Mouse (Mus musculus) adrenal gland, adult 10 weeks (tissue): ENCODE data around the gene Nfkbid. TPM values are rescaled to one million over a fixed set of nuclear protein-coding genes. Genes with fewer than 3 reads are reported as not detected.

Experiments used
- polyA plus RNA-seq: library from polyadenylated mRNA; stranded (reverse); fragments of 350-450 nt; fragmentation: Illumina TruSeq; extraction: RNeasy Lipid Tissue Mini Kit (QIAGEN cat#74804); gene quantifications from one replicate; pipeline ENCODE4 v1.2.3, GENCODE M21; 2014; ENCODE audit warnings: low read depth, low replicate concordance

Nfkbid gene
- not detected for polyA plus RNA-seq

GRCm38 (mm10) chr7:30421175-30421889 lies at the start of gene Nfkbid:
Gene Nfkbid, plus strand, starts transcription at chr7:30421732.

GRCm38 (mm10) chr7:30413596-30413995 lies 7.9 kb upstream of the Nfkbid start, which contains the start of gene Tyrobp:
Gene Tyrobp, plus strand, starts transcription at chr7:30413760.

GRCm38 (mm10) chr7:30419561-30420499 lies 1.7 kb upstream of the Nfkbid start, which contains the start of gene Hcst:
Gene Hcst, minus strand, starts transcription at chr7:30419854.

GRCm38 (mm10) chr7:30444971-30445751 lies 23.6 kb downstream of the Nfkbid start, which contains the start of gene Aplp1:
Gene Aplp1, minus strand, starts transcription at chr7:30445535.

GRCm38 (mm10) chr7:30457629-30458330 lies 36.2 kb downstream of the Nfkbid start, which contains the start of the genes Kirrel2 and Nphs1:
Gene Kirrel2, minus strand, starts transcription at chr7:30457690.
Gene Nphs1, plus strand, starts transcription at chr7:30458315.

Other genes starting within 250 kb of the Nfkbid start
- 2.9 TPM for gene Cox7a1, start 237.6 kb upstream of the Nfkbid start, polyA plus RNA-seq
- 171 TPM for gene Capns1, start 222.9 kb upstream of the Nfkbid start, polyA plus RNA-seq
- not detected for gene Polr2i, start 189.8 kb upstream of the Nfkbid start, polyA plus RNA-seq
- 7.1 TPM for gene Tbcb, start 189.5 kb upstream of the Nfkbid start, polyA plus RNA-seq
- gene Ovol3, start 186.0 kb upstream of the Nfkbid start, polyA plus RNA-seq: not detected
- gene Thap8, start 141.6 kb upstream of the Nfkbid start, polyA plus RNA-seq: not detected
- gene Wdr62, start 141.3 kb upstream of the Nfkbid start, polyA plus RNA-seq: 0.12 TPM
- 14.6 TPM for gene Clip3, start 130.0 kb upstream of the Nfkbid start, polyA plus RNA-seq
- gene Alkbh6, start 113.0 kb upstream of the Nfkbid start, polyA plus RNA-seq: 5.4 TPM
- gene Syne4, start 106.9 kb upstream of the Nfkbid start, polyA plus RNA-seq: 2.3 TPM
- 1.2 TPM for gene E130208F15Rik, start 100.0 kb upstream of the Nfkbid start, polyA plus RNA-seq
- 3.0 TPM for gene Sdhaf1, start 97.8 kb upstream of the Nfkbid start, polyA plus RNA-seq
- 1.4 TPM for gene Lrfn3, start 59.0 kb upstream of the Nfkbid start, polyA plus RNA-seq
- gene Tyrobp, start 8.0 kb upstream of the Nfkbid start, polyA plus RNA-seq: 3.2 TPM
- gene Hcst, start 1.9 kb upstream of the Nfkbid start, polyA plus RNA-seq: not detected
- gene Aplp1, start 23.8 kb downstream of the Nfkbid start, polyA plus RNA-seq: 8.6 TPM
- not detected for gene Kirrel2, start 36.0 kb downstream of the Nfkbid start, polyA plus RNA-seq
- not detected for gene Nphs1, start 36.6 kb downstream of the Nfkbid start, polyA plus RNA-seq
- not detected for gene Prodh2, start 71.9 kb downstream of the Nfkbid start, polyA plus RNA-seq
- gene Arhgap33, start 113.3 kb downstream of the Nfkbid start, polyA plus RNA-seq: 0.23 TPM
- gene Hspb6, start 130.4 kb downstream of the Nfkbid start, polyA plus RNA-seq: 50.0 TPM
- 1.5 TPM for gene Proser3, start 130.6 kb downstream of the Nfkbid start, polyA plus RNA-seq
- 6.5 TPM for gene Lin37, start 138.1 kb downstream of the Nfkbid start, polyA plus RNA-seq
- 13.9 TPM for gene U2af1l4, start 141.6 kb downstream of the Nfkbid start, polyA plus RNA-seq
- 3.4 TPM for gene Gm49396, start 141.6 kb downstream of the Nfkbid start, polyA plus RNA-seq
- gene Psenen, start 141.9 kb downstream of the Nfkbid start, polyA plus RNA-seq: 31.7 TPM
- not detected for gene Igflr1, start 143.7 kb downstream of the Nfkbid start, polyA plus RNA-seq
- gene Kmt2b, start 167.0 kb downstream of the Nfkbid start, polyA plus RNA-seq: 5.8 TPM
- gene Zbtb32, start 177.2 kb downstream of the Nfkbid start, polyA plus RNA-seq: not detected
- not detected for gene Upk1a, start 191.1 kb downstream of the Nfkbid start, polyA plus RNA-seq
- gene Cox6b1, start 204.4 kb downstream of the Nfkbid start, polyA plus RNA-seq: 1,385 TPM
- gene Etv2, start 214.1 kb downstream of the Nfkbid start, polyA plus RNA-seq: not detected
- not detected for gene Rbm42, start 228.6 kb downstream of the Nfkbid start, polyA plus RNA-seq
- 2.0 TPM for gene Haus5, start 243.3 kb downstream of the Nfkbid start, polyA plus RNA-seq
- gene Pmis2, start 249.9 kb downstream of the Nfkbid start, polyA plus RNA-seq: not detected